Mouse (Mus musculus): ENCODE measurements around the gene Gm5797.
"Not testable (repeated sequence)": the region's sequence is repeated elsewhere in the genome, so short reads cannot be mapped to it uniquely, and the experiment has no call there.

Gene Gm5797

GRCm38 (mm10) chr14:7332295-7332694 is at the start of gene Gm5797:
Gene Gm5797 (minus strand): TSS chr14:7332395.
- DNase-seq = not testable (repeated sequence)

DNA sequence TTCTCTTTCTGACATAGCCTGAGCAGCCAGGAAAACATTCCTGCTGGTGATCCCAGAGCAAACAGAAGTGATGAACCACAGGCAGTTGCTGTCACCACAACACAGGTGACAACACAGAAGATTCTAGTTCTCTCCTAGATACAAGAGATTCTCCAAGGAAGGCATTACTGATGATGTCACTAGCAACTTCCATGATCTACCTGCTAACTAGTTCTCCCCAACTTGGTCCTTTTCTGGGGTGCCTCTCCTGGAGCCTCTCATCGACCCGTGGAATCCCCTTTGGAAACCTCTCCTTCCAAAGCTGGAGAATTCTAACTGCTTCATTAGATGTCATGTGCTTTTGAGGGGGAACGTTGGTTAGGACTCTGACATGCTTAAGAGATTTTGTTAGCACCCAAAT is 32.8 kb upstream of the Gm5797 start, which contains the start of gene Gm8374:
Gene Gm8374, minus strand, starts transcription at position 101 of the 400 bp plus-strand sequence.
- not testable (repeated sequence) for DNase-seq

DNA sequence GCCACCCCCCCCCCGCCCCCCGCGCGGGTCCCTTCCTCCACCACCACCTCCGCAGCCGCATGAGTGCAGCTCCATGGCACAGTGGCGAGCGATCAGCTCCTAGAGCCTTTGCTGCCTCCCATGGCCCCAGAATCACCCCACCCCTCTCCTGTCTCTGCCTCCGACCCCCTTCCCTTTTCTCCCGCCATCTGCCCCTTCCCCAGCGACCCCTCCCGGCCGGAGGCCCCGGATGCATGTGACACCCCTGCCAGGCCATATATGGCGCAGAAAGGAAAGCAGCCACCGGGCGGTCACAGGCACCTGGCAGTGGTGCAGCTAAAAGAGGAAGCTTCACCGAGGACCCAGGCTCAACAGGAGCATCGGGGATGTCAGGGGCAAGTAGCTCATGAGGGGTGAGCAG is 17.1 kb downstream of the Gm5797 start:
- DNase-seq = peak; percentile 66

DNA sequence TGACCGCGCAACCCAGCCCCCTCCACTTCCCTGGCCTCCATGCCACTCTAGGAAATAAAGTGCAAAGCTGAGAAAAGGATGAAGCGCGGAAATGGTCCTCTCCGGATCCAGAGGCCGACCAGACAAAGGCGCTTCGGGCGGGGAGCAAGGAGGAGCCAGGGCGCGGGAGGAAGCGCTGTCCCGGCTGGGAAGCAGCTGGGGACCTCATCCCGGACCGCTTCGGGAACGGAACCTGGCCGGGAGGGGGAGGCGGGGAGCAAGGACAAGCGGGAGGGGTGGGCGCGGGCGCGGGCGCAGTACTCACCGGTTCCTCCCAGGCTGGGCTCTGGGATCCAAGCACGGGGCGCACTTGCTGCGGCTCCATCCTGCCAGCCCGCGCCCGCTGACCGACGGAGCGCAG is 17.5 kb downstream of the Gm5797 start, which contains the start of gene Gm3739:
Gene Gm3739, minus strand, starts transcription at position 389 of the 400 bp plus-strand sequence.
- not testable (repeated sequence) for DNase-seq
